Mouse (Mus musculus): ENCODE data around the gene Grm1. TPM values are rescaled to one million over a fixed set of nuclear protein-coding genes. Genes with fewer than 3 reads are reported as not detected.

The Grm1 gene
- polyA plus RNA-seq, 1 experiment from 2014 or later, result 0.04 TPM

DNA sequence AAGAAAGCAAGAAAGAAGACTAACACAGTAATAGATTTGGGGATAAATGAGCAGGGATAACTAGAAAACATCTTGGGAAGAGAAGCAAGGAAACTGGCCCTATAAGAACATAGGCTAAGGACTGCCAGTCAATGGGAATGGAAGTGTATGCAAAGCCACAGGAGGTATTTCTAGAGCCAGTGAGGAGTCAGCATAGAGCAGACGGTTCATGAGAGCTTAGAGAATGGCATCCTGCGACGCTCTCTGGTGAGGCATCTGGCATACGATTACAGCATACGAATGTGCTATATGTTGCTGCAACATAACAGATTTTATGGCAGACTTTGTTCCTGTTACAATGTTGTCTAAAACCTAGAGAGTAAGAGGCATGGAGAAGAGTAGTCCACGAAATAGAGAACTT lies 139.9 kb downstream of the Grm1 start:
- WGBS, result 77% methylated on average over 6 of the region's 6 CpGs
- H3K36me3 ChIP-seq (ENCODE audit: control insufficient read depth, insufficient read depth, low read length), result no peaks in the 10 kb centered on the region
- H3K27ac ChIP-seq (replicated peaks; ENCODE audit: low read depth, low read length), result no peak overlapping the region
- H3K4me1 ChIP-seq (ENCODE audit: control insufficient read depth, insufficient read depth, low read length), result no peaks in the 10 kb centered on the region
- ATAC-seq (ENCODE audit: low read depth), result no peak
- H3K4me3 ChIP-seq (ENCODE audit: low read depth, low read length), result no peak overlapping the region
- no peaks in the 10 kb centered on the region for H3K27me3 ChIP-seq (replicated peaks; ENCODE audit: control insufficient read depth, insufficient read depth, low read length)
- DNase-seq (ENCODE audit: low spot score), result no peak
- no peaks in the 10 kb centered on the region for H3K9me3 ChIP-seq (ENCODE audit: control insufficient read depth, low read length)
- no peak overlapping the region for H3K9ac ChIP-seq (ENCODE audit: low read depth, low read length)
- H3K4me2 ChIP-seq (ENCODE audit: low read depth, low read length), result no peak overlapping the region

- Histone ChIP-seq H3K36me3 (ENCODE audit: control insufficient read depth, insufficient read depth, low read length) (no peaks in the 10 kb centered on the region), H3K4me1 (ENCODE audit: control insufficient read depth, insufficient read depth, low read length) (no peaks in the 10 kb centered on the region), H3K9ac (ENCODE audit: low read depth, low read length) (no peak overlapping the region), H3K27ac (replicated peaks; ENCODE audit: low read depth, low read length) (no peak overlapping the region), H3K4me2 (ENCODE audit: low read depth, low read length) (no peak overlapping the region), H3K4me3 (ENCODE audit: low read depth, low read length) (no peak overlapping the region), H3K27me3 (replicated peaks; ENCODE audit: control insufficient read depth, insufficient read depth, low read length) (no peaks in the 10 kb centered on the region), H3K9me3 (ENCODE audit: control insufficient read depth, low read length) (no peaks in the 10 kb centered on the region)
- ATAC-seq (ENCODE audit: low read depth) (no peak), DNase-seq (ENCODE audit: low spot score) (no peak)
- WGBS, result 63% methylated on average over 3 of the region's 3 CpGs
These were observed 146.3 kb downstream of the Grm1 start for GRCm38 (mm10) chr10:10935806-10936205.

DNA sequence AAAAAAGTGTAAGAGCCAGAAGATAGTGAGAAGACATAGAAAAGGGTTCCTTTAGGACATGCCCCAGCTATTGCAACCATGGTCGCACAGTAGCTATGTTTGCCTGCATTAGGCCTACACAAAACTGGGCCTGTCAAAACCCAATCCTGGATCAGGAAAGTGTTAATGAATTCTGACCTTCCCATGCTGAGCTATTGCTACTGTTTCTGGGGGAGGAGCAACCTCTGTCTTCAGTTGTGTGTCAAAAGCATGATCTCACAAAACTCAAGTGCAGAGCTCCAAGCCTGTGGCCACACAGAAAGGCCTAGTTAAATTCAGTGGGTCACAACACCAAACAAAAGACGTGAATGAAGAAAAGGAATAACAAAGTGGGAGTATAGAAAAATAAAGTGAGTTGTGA lies 152.5 kb downstream of the Grm1 start:
- no peak overlapping the region for H3K4me3 ChIP-seq (ENCODE audit: low read depth, low read length)
- no peak for ATAC-seq (ENCODE audit: low read depth)
- H3K36me3 ChIP-seq (ENCODE audit: control insufficient read depth, insufficient read depth, low read length), result no peaks in the 10 kb centered on the region
- H3K4me2 ChIP-seq (ENCODE audit: low read depth, low read length), result no peak overlapping the region
- no peaks in the 10 kb centered on the region for H3K4me1 ChIP-seq (ENCODE audit: control insufficient read depth, insufficient read depth, low read length)
- H3K9me3 ChIP-seq (ENCODE audit: control insufficient read depth, low read length), result no peaks in the 10 kb centered on the region
- H3K27me3 ChIP-seq (replicated peaks; ENCODE audit: control insufficient read depth, insufficient read depth, low read length), result no peaks in the 10 kb centered on the region
- H3K27ac ChIP-seq (replicated peaks; ENCODE audit: low read depth, low read length), result no peak overlapping the region
- H3K9ac ChIP-seq (ENCODE audit: low read depth, low read length), result no peak overlapping the region
- no peak for DNase-seq (ENCODE audit: low spot score)
- WGBS, result 79% methylated on average over 2 of the region's 2 CpGs

GRCm38 (mm10) chr10:10928798-10929366 lies 153.3 kb downstream of the Grm1 start:
- Histone ChIP-seq H3K9ac (ENCODE audit: low read depth, low read length) (no peak overlapping the region), H3K4me1 (ENCODE audit: control insufficient read depth, insufficient read depth, low read length) (no peaks in the 10 kb centered on the region), H3K9me3 (ENCODE audit: control insufficient read depth, low read length) (no peaks in the 10 kb centered on the region), H3K36me3 (ENCODE audit: control insufficient read depth, insufficient read depth, low read length) (no peaks in the 10 kb centered on the region), H3K4me2 (ENCODE audit: low read depth, low read length) (no peak overlapping the region), H3K27me3 (replicated peaks; ENCODE audit: control insufficient read depth, insufficient read depth, low read length) (no peaks in the 10 kb centered on the region), H3K27ac (replicated peaks; ENCODE audit: low read depth, low read length) (no peak overlapping the region), H3K4me3 (ENCODE audit: low read depth, low read length) (no peak overlapping the region)
- no peak for ATAC-seq (ENCODE audit: low read depth)
- no peak for DNase-seq (ENCODE audit: low spot score)
- WGBS, result 84% methylated on average over 5 of the region's 5 CpGs

DNA sequence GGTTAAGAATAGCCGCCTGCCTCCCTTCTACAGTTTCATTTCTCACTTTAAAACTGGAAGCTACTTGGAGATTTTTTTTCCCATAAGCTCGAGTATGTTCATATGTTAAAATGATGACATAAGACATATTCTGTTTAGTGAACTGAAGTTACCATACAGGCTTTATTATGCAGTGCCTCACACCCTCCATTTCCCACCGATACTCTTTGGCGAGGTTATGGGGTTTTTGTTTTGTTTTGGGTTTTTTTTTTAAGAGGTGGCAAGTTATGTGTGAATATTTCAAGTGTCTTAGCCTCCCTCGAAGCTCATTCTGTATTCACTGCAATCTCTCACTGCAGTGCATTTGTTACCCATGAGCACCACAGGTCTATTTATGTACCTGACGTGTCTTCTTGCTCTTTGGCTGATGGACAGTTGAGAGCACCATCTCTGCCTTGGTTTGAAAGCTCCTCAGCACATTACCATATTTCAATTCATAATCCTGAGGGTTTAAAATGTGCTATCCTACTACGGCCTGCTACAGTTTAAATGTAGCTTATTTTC lies 164.2 kb downstream of the Grm1 start:
- no peaks in the 10 kb centered on the region for H3K36me3 ChIP-seq (ENCODE audit: control insufficient read depth, insufficient read depth, low read length)
- ATAC-seq (ENCODE audit: low read depth) (no peak), DNase-seq (ENCODE audit: low spot score) (no peak)
- H3K27me3 ChIP-seq (replicated peaks; ENCODE audit: control insufficient read depth, insufficient read depth, low read length), result no peaks in the 10 kb centered on the region
- H3K4me3 ChIP-seq (ENCODE audit: low read depth, low read length), result no peak overlapping the region
- H3K9me3 ChIP-seq (ENCODE audit: control insufficient read depth, low read length), result no peaks in the 10 kb centered on the region
- H3K9ac ChIP-seq (ENCODE audit: low read depth, low read length), result no peak overlapping the region
- no peak overlapping the region for H3K4me2 ChIP-seq (ENCODE audit: low read depth, low read length)
- H3K27ac ChIP-seq (replicated peaks; ENCODE audit: low read depth, low read length), result no peak overlapping the region
- 79% methylated on average over 7 of the region's 7 CpGs for WGBS
- H3K4me1 ChIP-seq (ENCODE audit: control insufficient read depth, insufficient read depth, low read length), result no peaks in the 10 kb centered on the region

DNA sequence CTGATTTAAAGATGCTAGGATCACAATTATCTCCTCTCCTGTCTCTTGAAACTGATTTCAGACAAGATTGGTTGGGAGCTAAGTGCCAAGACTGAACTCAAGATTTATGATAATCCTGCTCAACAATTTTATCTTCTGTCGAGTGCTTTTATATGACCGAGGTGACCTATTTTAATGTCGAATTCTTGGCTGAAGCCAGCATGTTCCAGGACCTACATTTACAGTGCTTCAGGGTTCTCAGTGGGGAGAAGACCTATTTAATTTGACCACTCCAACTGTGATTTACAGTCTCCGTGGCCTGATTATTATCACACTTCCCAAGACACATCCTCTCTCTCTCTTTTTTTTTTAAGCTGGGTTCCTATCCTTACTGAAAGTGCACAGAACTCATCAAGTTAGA lies 168.5 kb downstream of the Grm1 start:
- no peak overlapping the region for H3K4me2 ChIP-seq (ENCODE audit: low read depth, low read length)
- no peak for ATAC-seq (ENCODE audit: low read depth)
- 77% methylated on average over 4 of the region's 4 CpGs for WGBS
- H3K27me3 ChIP-seq (replicated peaks; ENCODE audit: control insufficient read depth, insufficient read depth, low read length), result no peaks in the 10 kb centered on the region
- DNase-seq (ENCODE audit: low spot score), result no peak
- no peaks in the 10 kb centered on the region for H3K4me1 ChIP-seq (ENCODE audit: control insufficient read depth, insufficient read depth, low read length)
- no peak overlapping the region for H3K9ac ChIP-seq (ENCODE audit: low read depth, low read length)
- no peak overlapping the region for H3K4me3 ChIP-seq (ENCODE audit: low read depth, low read length)
- H3K27ac ChIP-seq (replicated peaks; ENCODE audit: low read depth, low read length), result no peak overlapping the region
- no peaks in the 10 kb centered on the region for H3K36me3 ChIP-seq (ENCODE audit: control insufficient read depth, insufficient read depth, low read length)
- no peaks in the 10 kb centered on the region for H3K9me3 ChIP-seq (ENCODE audit: control insufficient read depth, low read length)

- Histone ChIP-seq H3K27ac (replicated peaks; ENCODE audit: low read depth, low read length) (no peak overlapping the region), H3K27me3 (replicated peaks; ENCODE audit: control insufficient read depth, insufficient read depth, low read length) (no peaks in the 10 kb centered on the region), H3K4me2 (ENCODE audit: low read depth, low read length) (no peak overlapping the region), H3K4me1 (ENCODE audit: control insufficient read depth, insufficient read depth, low read length) (no peaks in the 10 kb centered on the region), H3K4me3 (ENCODE audit: low read depth, low read length) (no peak overlapping the region), H3K9ac (ENCODE audit: low read depth, low read length) (no peak overlapping the region), H3K36me3 (ENCODE audit: control insufficient read depth, insufficient read depth, low read length) (no peaks in the 10 kb centered on the region), H3K9me3 (ENCODE audit: control insufficient read depth, low read length) (no peaks in the 10 kb centered on the region)
- DNase-seq (ENCODE audit: low spot score) (no peak), ATAC-seq (ENCODE audit: low read depth) (no peak)
- WGBS, result 74% methylated on average over 1 of the region's 1 CpGs
These were observed 191.9 kb downstream of the Grm1 start for GRCm38 (mm10) chr10:10890221-10890620.

DNA sequence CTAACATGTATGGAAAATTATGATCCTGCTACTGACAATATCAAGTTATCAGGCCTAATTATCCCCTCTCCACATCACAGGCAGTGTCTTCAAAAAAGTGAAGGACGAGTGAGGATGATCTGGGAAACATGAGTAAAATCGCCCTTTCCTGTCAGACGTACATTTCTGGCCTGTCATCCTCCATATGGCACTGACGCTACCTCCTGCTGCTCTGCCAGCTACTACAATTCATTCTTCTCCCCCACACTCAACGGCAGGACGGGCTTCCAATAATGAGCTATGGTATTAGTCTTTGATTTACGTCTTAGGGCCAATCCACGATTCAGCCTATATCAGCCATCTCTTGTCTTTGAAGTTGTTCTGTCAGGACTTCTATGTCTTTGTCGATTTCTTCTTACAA lies 193.6 kb downstream of the Grm1 start:
- Histone ChIP-seq H3K9me3 (ENCODE audit: control insufficient read depth, low read length) (no peaks in the 10 kb centered on the region), H3K27ac (replicated peaks; ENCODE audit: low read depth, low read length) (no peak overlapping the region), H3K36me3 (ENCODE audit: control insufficient read depth, insufficient read depth, low read length) (no peaks in the 10 kb centered on the region), H3K27me3 (replicated peaks; ENCODE audit: control insufficient read depth, insufficient read depth, low read length) (no peaks in the 10 kb centered on the region), H3K9ac (ENCODE audit: low read depth, low read length) (no peak overlapping the region), H3K4me2 (ENCODE audit: low read depth, low read length) (no peak overlapping the region), H3K4me1 (ENCODE audit: control insufficient read depth, insufficient read depth, low read length) (no peaks in the 10 kb centered on the region), H3K4me3 (ENCODE audit: low read depth, low read length) (no peak overlapping the region)
- DNase-seq (ENCODE audit: low spot score), result no peak
- WGBS, result 73% methylated on average over 9 of the region's 9 CpGs
- ATAC-seq (ENCODE audit: low read depth), result no peak

GRCm38 (mm10) chr10:10884992-10885391 lies 197.2 kb downstream of the Grm1 start:
- ATAC-seq (ENCODE audit: low read depth) (no peak), DNase-seq (ENCODE audit: low spot score) (peak; percentile 27)
- Histone ChIP-seq H3K27me3 (replicated peaks; ENCODE audit: control insufficient read depth, insufficient read depth, low read length) (no peaks in the 10 kb centered on the region), H3K36me3 (ENCODE audit: control insufficient read depth, insufficient read depth, low read length) (no peaks in the 10 kb centered on the region), H3K9me3 (ENCODE audit: control insufficient read depth, low read length) (no peaks in the 10 kb centered on the region), H3K27ac (replicated peaks; ENCODE audit: low read depth, low read length) (no peak overlapping the region), H3K4me2 (ENCODE audit: low read depth, low read length) (no peak overlapping the region), H3K9ac (ENCODE audit: low read depth, low read length) (no peak overlapping the region), H3K4me1 (ENCODE audit: control insufficient read depth, insufficient read depth, low read length) (no peaks in the 10 kb centered on the region), H3K4me3 (ENCODE audit: low read depth, low read length) (no peak overlapping the region)
- 17% methylated on average over 2 of the region's 2 CpGs for WGBS
